Comparison of ENCODE assay signal across 8 mouse cellular contexts in genomic region chr6:29199223-29199855, GRCm38 (mm10). TPM values are rescaled to one million over a fixed set of nuclear protein-coding genes. Genes with fewer than 3 reads are reported as not detected.
DNase-seq lines count a peak whose midpoint lies in the region; ATAC-seq lines count a peak whose summit lies in the region.

No protein-coding gene starts in this region.

- 30% methylated on average over 8 of the region's 8 CpGs for WGBS in heart, embryonic 12.5 days
- WGBS in embryonic facial prominence, embryonic 10.5 days = 47% methylated on average over 8 of the region's 8 CpGs
- 44% methylated on average over 8 of the region's 8 CpGs for WGBS in hindbrain, embryonic 14.5 days
- 45% methylated on average over 8 of the region's 8 CpGs for whole genome bisulfite sequencing in midbrain, embryonic 10.5 days

- H3K4me2 ChIP-seq in heart, embryonic 12.5 days = peak overlapping the region; percentile 79
- peak overlapping the region; percentile 54 for H3K4me2 ChIP-seq in hindbrain, embryonic 14.5 days (replicated peaks)

- intact Hi-C loops in heart, postnatal 36 days (cut with DNase I) = no loop called here

- peaks cover 19% of the 10 kb centered on the region for H3K27me3 ChIP-seq in heart, embryonic 12.5 days (replicated peaks)
- peaks cover 52% of the 10 kb centered on the region for H3K27me3 ChIP-seq in embryonic facial prominence, embryonic 10.5 days (replicated peaks; ENCODE audit: low read depth, poor library complexity, severe bottlenecking)
- no peaks in the 10 kb centered on the region; the same call in 1 of the 2 replicates for H3K27me3 ChIP-seq in hindbrain, embryonic 14.5 days (ENCODE audit: control insufficient read depth, insufficient read depth, low read length)
- peaks cover 55% of the 10 kb centered on the region for H3K27me3 ChIP-seq in midbrain, embryonic 10.5 days (ENCODE audit: low read depth, poor library complexity, severe bottlenecking)

- H3K36me3 ChIP-seq in heart, embryonic 12.5 days = peaks cover 31% of the 10 kb centered on the region
- peaks cover 42% of the 10 kb centered on the region for H3K36me3 ChIP-seq in embryonic facial prominence, embryonic 10.5 days (replicated peaks)
- peaks cover 32% of the 10 kb centered on the region for H3K36me3 ChIP-seq in hindbrain, embryonic 14.5 days (replicated peaks; ENCODE audit: control insufficient read depth, insufficient read depth)
- peaks cover 38% of the 10 kb centered on the region for H3K36me3 ChIP-seq in midbrain, embryonic 10.5 days

- H3K9me3 ChIP-seq in heart, embryonic 12.5 days (replicated peaks) = no peaks in the 10 kb centered on the region
- no peaks in the 10 kb centered on the region for H3K9me3 ChIP-seq in embryonic facial prominence, embryonic 10.5 days
- H3K9me3 ChIP-seq in hindbrain, embryonic 14.5 days (ENCODE audit: control insufficient read depth, low read length) = no peaks in the 10 kb centered on the region
- H3K9me3 ChIP-seq in midbrain, embryonic 10.5 days (replicated peaks) = no peaks in the 10 kb centered on the region

- H3K4me3 ChIP-seq in heart, embryonic 12.5 days = peak overlapping the region; percentile 42
- H3K4me3 ChIP-seq in embryonic facial prominence, embryonic 10.5 days = peak overlapping the region; percentile 51
- peak overlapping the region; percentile 20 for H3K4me3 ChIP-seq in hindbrain, embryonic 14.5 days (replicated peaks; ENCODE audit: low read length)
- peak overlapping the region; percentile 53 for H3K4me3 ChIP-seq in midbrain, embryonic 10.5 days

- H3K9ac ChIP-seq in heart, embryonic 12.5 days = peak overlapping the region; percentile 47; the same call in 1 of the 2 replicates
- H3K9ac ChIP-seq in hindbrain, embryonic 14.5 days = peak overlapping the region; percentile 46

- DNase-seq in heart, postnatal 36 days = no peak
- DNase-seq in embryonic facial prominence, embryonic 10.5 days (ENCODE audit: low spot score) = no peak
- no peak for DNase-seq in hindbrain, embryonic 14.5 days (ENCODE audit: low spot score)
- DNase-seq in midbrain, embryonic 10.5 days (ENCODE audit: low spot score) = no peak
- DNase-seq in cerebellum, adult 11 months = no peak
- no peak for DNase-seq in frontal cortex, adult 2 months (ENCODE audit: extremely low spot score in 1 of 2, low spot score in 1 of 2)
- DNase-seq in ovary, postnatal 14 days (ENCODE audit: low spot score) = no peak

- H3K4me1 ChIP-seq in heart, embryonic 12.5 days (replicated peaks) = peaks cover 17% of the 10 kb centered on the region
- peaks cover 35% of the 10 kb centered on the region for H3K4me1 ChIP-seq in embryonic facial prominence, embryonic 10.5 days
- H3K4me1 ChIP-seq in hindbrain, embryonic 14.5 days (replicated peaks; ENCODE audit: control insufficient read depth, insufficient read depth, low read length) = peaks cover 17% of the 10 kb centered on the region
- peaks cover 44% of the 10 kb centered on the region for H3K4me1 ChIP-seq in midbrain, embryonic 10.5 days

- H3K27ac ChIP-seq in heart, embryonic 12.5 days (ENCODE audit: poor library complexity, severe bottlenecking) = no peak overlapping the region
- 0 out of 2 replicates have a peak overlapping the region, but pooled peaks have one; percentile 3 for H3K27ac ChIP-seq in embryonic facial prominence, embryonic 10.5 days (replicated peaks)
- peak overlapping the region; percentile 48; the same call in 1 of the 2 replicates for H3K27ac ChIP-seq in hindbrain, embryonic 14.5 days
- H3K27ac ChIP-seq in midbrain, embryonic 10.5 days (replicated peaks) = peak overlapping the region; percentile 74; the same call in 1 of the 2 replicates

- ATAC-seq in heart, embryonic 12.5 days (ENCODE audit: insufficient number of reproducible peaks, low FRiP score) = no peak
- ATAC-seq in hindbrain, embryonic 14.5 days (ENCODE audit: low FRiP score) = no peak

RNA-seq across cellular contexts. Expression of gene Impdh1, which starts 16.8 kb away (rescaled TPM):
- polyA plus RNA-seq in heart, embryonic 12.5 days (2016; fragmentation: Nextera tagmentation; extraction: Ambion mirVana) = 39.5 and 40.8 TPM in 2 replicates
- total RNA-seq in heart, postnatal 36 days (2021) = 10 to 100 TPM; 21.5 to 26.3 TPM
- polyA plus RNA-seq in embryonic facial prominence, embryonic 10.5 days (2016; fragmentation: Nextera tagmentation; extraction: Ambion mirVana) = 44.7 and 50.2 TPM in 2 replicates
- 60.8 and 65.0 TPM in 2 replicates for polyA plus RNA-seq in hindbrain, embryonic 14.5 days (2014; fragmentation: Nextera tagmentation; extraction: Ambion mirVana)
- polyA plus RNA-seq in midbrain, embryonic 10.5 days (2016; fragmentation: Nextera tagmentation; extraction: Ambion mirVana) = 45.6 and 53.5 TPM in 2 replicates
- polyA plus RNA-seq in frontal cortex, adult 2 months (2012; rRNA removed) = 58.2 and 64.1 TPM in 2 replicates

RNA-seq across cellular contexts. Expression of gene Prrt4, which starts 20.0 kb away (rescaled TPM):
- 3.0 and 3.1 TPM in 2 replicates for polyA plus RNA-seq in heart, embryonic 12.5 days (2016; fragmentation: Nextera tagmentation; extraction: Ambion mirVana)
- total RNA-seq in heart, postnatal 36 days (2021) = 1 to 10 TPM; 3.6 to 4.0 TPM
- polyA plus RNA-seq in embryonic facial prominence, embryonic 10.5 days (2016; fragmentation: Nextera tagmentation; extraction: Ambion mirVana) = 1.9 and 2.0 TPM in 2 replicates
- 10.0 and 11.0 TPM in 2 replicates for polyA plus RNA-seq in hindbrain, embryonic 14.5 days (2014; fragmentation: Nextera tagmentation; extraction: Ambion mirVana)
- 0.83 and 1.1 TPM in 2 replicates for polyA plus RNA-seq in midbrain, embryonic 10.5 days (2016; fragmentation: Nextera tagmentation; extraction: Ambion mirVana)
- polyA plus RNA-seq in frontal cortex, adult 2 months (2012; rRNA removed) = 3.7 and 4.3 TPM in 2 replicates

RNA-seq across cellular contexts. Expression of gene Rbm28, which starts 34.5 kb away (rescaled TPM):
- polyA plus RNA-seq in heart, embryonic 12.5 days (2016; fragmentation: Nextera tagmentation; extraction: Ambion mirVana) = 32.4 and 35.6 TPM in 2 replicates
- 10 to 100 TPM; 19.9 to 20.1 TPM for total RNA-seq in heart, postnatal 36 days (2021)
- 53.9 and 60.6 TPM in 2 replicates for polyA plus RNA-seq in embryonic facial prominence, embryonic 10.5 days (2016; fragmentation: Nextera tagmentation; extraction: Ambion mirVana)
- 42.7 and 43.0 TPM in 2 replicates for polyA plus RNA-seq in hindbrain, embryonic 14.5 days (2014; fragmentation: Nextera tagmentation; extraction: Ambion mirVana)
- 51.6 and 54.9 TPM in 2 replicates for polyA plus RNA-seq in midbrain, embryonic 10.5 days (2016; fragmentation: Nextera tagmentation; extraction: Ambion mirVana)
- polyA plus RNA-seq in frontal cortex, adult 2 months (2012; rRNA removed) = 57.3 and 58.3 TPM in 2 replicates
